In genomic region chr1:46652721-46653120, GRCm38 (mm10) we compare ENCODE assay signal across 3 mouse cellular contexts.
DNase-seq lines count a peak whose midpoint lies in the region.

No protein-coding gene starts in this region.

- peak; percentile 52 for DNase-seq in ES-CJ7 (ENCODE audit: low read depth, low spot score)
- peak; percentile 57 for DNase-seq in R1 (ENCODE audit: low read depth, low spot score)
- peak; percentile 33 for DNase-seq in ZHBTc4 (ENCODE audit: low read depth, low spot score)
